Mouse (Mus musculus): ENCODE results near the gene Mypn. TPM values are rescaled to one million over a fixed set of nuclear protein-coding genes. Genes with fewer than 3 reads are reported as not detected.

The Mypn gene
- total and polyA plus RNA-seq, 2 experiments from 2014 or later = 0.22 to 0.74 TPM

GRCm38 (mm10) chr10:63098191-63098590 lies 105.6 kb downstream of the Mypn start:
- Histone ChIP-seq H3K9ac (replicated peaks; ENCODE audit: low read length, poor library complexity, severe bottlenecking) (no peak overlapping the region), H3K9me3 (ENCODE audit: low read length) (no peaks in the 10 kb centered on the region), H3K4me3 (ENCODE audit: low read depth, low read length) (no peak overlapping the region), H3K27me3 (ENCODE audit: insufficient read depth, low read length) (no peaks in the 10 kb centered on the region), H3K4me1 (ENCODE audit: insufficient read depth, low read length) (0 out of 2 replicates have a peak, but pooled peaks cover 2% of the 10 kb centered on the region), H3K36me3 (ENCODE audit: insufficient read depth, low read length) (no peaks in the 10 kb centered on the region), H3K27ac (ENCODE audit: low read depth, low read length) (no peak overlapping the region), H3K4me2 (ENCODE audit: low read depth, low read length, poor library complexity, severe bottlenecking) (no peak overlapping the region)
- 59% methylated on average over 12 of the region's 12 CpGs for WGBS
- ATAC-seq (ENCODE audit: low FRiP score) (no peak), DNase-seq (ENCODE audit: low spot score) (no peak)
- TF ChIP-seq CTCF (IDR thresholded peaks at IDR 0.05) = no peak

DNA sequence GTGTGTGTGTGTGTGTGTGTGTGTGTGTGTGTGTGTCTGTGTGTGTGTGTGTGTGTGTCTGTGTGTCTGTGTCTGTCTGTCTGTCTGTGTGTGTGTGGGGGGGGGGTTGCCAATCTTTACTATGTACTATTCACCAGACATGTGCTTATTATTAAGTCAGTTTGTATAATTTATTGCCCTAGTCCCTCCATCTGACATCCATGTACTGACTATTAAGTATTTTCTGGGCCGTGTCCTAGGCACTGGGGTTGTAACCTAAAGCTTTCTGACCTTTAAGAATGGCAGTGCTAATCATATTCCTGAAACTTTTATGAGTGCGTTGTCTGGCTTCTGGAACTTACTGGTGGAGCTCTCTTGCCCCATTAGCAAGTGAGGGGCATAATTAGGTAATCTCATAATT lies 107.0 kb downstream of the Mypn start:
- ATAC-seq (ENCODE audit: low FRiP score) (no peak), DNase-seq (ENCODE audit: low spot score) (no peak)
- no peak overlapping the region for H3K4me3 ChIP-seq (ENCODE audit: low read depth, low read length)
- no peak for TF ChIP-seq CTCF (IDR thresholded peaks at IDR 0.05)
- no peak overlapping the region for H3K9ac ChIP-seq (replicated peaks; ENCODE audit: low read length, poor library complexity, severe bottlenecking)
- H3K27me3 ChIP-seq (ENCODE audit: insufficient read depth, low read length) = no peaks in the 10 kb centered on the region
- H3K9me3 ChIP-seq (ENCODE audit: low read length) = no peaks in the 10 kb centered on the region
- H3K4me1 ChIP-seq (ENCODE audit: insufficient read depth, low read length) = 0 out of 2 replicates have a peak, but pooled peaks cover 2% of the 10 kb centered on the region
- H3K27ac ChIP-seq (ENCODE audit: low read depth, low read length) = no peak overlapping the region
- H3K36me3 ChIP-seq (ENCODE audit: insufficient read depth, low read length) = no peaks in the 10 kb centered on the region
- H3K4me2 ChIP-seq (ENCODE audit: low read depth, low read length, poor library complexity, severe bottlenecking) = no peak overlapping the region
- whole genome bisulfite sequencing = 86% methylated on average over 2 of the region's 2 CpGs

GRCm38 (mm10) chr10:63092616-63093550 lies 110.9 kb downstream of the Mypn start:
- no peaks in the 10 kb centered on the region for H3K9me3 ChIP-seq (ENCODE audit: low read length)
- no peak overlapping the region for H3K4me3 ChIP-seq (ENCODE audit: low read depth, low read length)
- no peaks in the 10 kb centered on the region for H3K27me3 ChIP-seq (ENCODE audit: insufficient read depth, low read length)
- H3K4me1 ChIP-seq (ENCODE audit: insufficient read depth, low read length) = 0 out of 2 replicates have a peak, but pooled peaks cover 4% of the 10 kb centered on the region
- H3K4me2 ChIP-seq (ENCODE audit: low read depth, low read length, poor library complexity, severe bottlenecking) = no peak overlapping the region
- no peak for DNase-seq (ENCODE audit: low spot score)
- H3K9ac ChIP-seq (replicated peaks; ENCODE audit: low read length, poor library complexity, severe bottlenecking) = no peak overlapping the region
- H3K36me3 ChIP-seq (ENCODE audit: insufficient read depth, low read length) = no peaks in the 10 kb centered on the region
- H3K27ac ChIP-seq (ENCODE audit: low read depth, low read length) = no peak overlapping the region
- WGBS = 66% methylated on average over 10 of the region's 10 CpGs
- no peak for TF ChIP-seq CTCF (IDR thresholded peaks at IDR 0.05)
- no peak for ATAC-seq (ENCODE audit: low FRiP score)

GRCm38 (mm10) chr10:63091915-63092314 lies 111.8 kb downstream of the Mypn start:
- H3K27ac ChIP-seq (ENCODE audit: low read depth, low read length) = no peak overlapping the region
- ATAC-seq (ENCODE audit: low FRiP score) (no peak), DNase-seq (ENCODE audit: low spot score) (no peak)
- 0 out of 2 replicates have a peak, but pooled peaks cover 4% of the 10 kb centered on the region for H3K4me1 ChIP-seq (ENCODE audit: insufficient read depth, low read length)
- no peak overlapping the region for H3K4me3 ChIP-seq (ENCODE audit: low read depth, low read length)
- no peak for TF ChIP-seq CTCF (IDR thresholded peaks at IDR 0.05)
- no peaks in the 10 kb centered on the region for H3K27me3 ChIP-seq (ENCODE audit: insufficient read depth, low read length)
- no peak overlapping the region for H3K9ac ChIP-seq (replicated peaks; ENCODE audit: low read length, poor library complexity, severe bottlenecking)
- H3K4me2 ChIP-seq (ENCODE audit: low read depth, low read length, poor library complexity, severe bottlenecking) = no peak overlapping the region
- H3K9me3 ChIP-seq (ENCODE audit: low read length) = no peaks in the 10 kb centered on the region
- no peaks in the 10 kb centered on the region for H3K36me3 ChIP-seq (ENCODE audit: insufficient read depth, low read length)
- 81% methylated on average over 7 of the region's 7 CpGs for WGBS

DNA sequence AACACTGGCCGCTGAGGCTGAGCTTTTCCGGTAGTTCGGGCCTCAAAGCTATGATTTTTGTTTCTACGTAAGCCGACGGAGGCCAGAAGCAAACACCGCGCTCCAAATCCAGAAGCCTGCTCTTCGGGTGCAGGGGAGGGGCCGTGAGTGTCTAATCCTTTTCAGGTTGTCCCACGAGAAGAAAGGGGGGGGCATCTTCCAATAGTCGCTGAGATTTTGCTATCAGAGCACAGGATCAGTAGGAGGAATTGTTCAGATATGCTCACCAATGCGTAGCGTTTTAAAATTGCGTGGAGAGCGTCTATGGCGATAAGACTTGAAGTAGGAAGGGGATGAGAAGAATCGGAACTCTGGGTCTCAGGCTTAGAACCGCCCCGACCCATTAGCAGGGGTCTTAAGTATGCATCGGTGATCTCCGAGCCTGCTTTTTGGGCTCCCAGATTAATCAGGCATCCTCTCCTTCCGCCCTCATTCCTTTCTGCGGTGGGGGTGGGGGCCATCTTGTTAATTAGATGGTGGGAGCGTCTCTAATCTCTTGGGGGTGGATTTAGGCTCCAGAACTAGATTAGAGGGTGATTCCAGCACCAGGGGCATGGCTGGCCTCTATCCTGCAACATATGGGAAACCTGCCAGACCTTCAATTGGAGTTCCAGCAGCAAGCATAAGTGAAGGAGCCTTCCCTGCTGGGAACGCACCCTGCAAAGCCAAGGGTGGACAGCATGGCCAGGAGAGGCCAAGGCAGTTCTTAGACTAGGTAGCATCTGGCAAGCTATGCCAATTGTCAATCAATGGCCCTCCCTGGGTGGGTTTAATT lies 113.8 kb downstream of the Mypn start:
- 0 out of 2 replicates have a peak, but pooled peaks cover 4% of the 10 kb centered on the region for H3K4me1 ChIP-seq (ENCODE audit: insufficient read depth, low read length)
- no peak for TF ChIP-seq CTCF (IDR thresholded peaks at IDR 0.05)
- no peaks in the 10 kb centered on the region for H3K9me3 ChIP-seq (ENCODE audit: low read length)
- H3K27me3 ChIP-seq (ENCODE audit: insufficient read depth, low read length) = no peaks in the 10 kb centered on the region
- H3K4me2 ChIP-seq (ENCODE audit: low read depth, low read length, poor library complexity, severe bottlenecking) = peak overlapping the region; percentile 50
- peak; percentile 58 for DNase-seq (ENCODE audit: low spot score)
- ATAC-seq (ENCODE audit: low FRiP score) = no peak; the same call in 1 of the 2 replicates
- no peaks in the 10 kb centered on the region for H3K36me3 ChIP-seq (ENCODE audit: insufficient read depth, low read length)
- 3% methylated on average over 26 of the region's 26 CpGs for WGBS
- no peak overlapping the region for H3K27ac ChIP-seq (ENCODE audit: low read depth, low read length)
- H3K4me3 ChIP-seq (ENCODE audit: low read depth, low read length) = peak overlapping the region; percentile 25
- H3K9ac ChIP-seq (replicated peaks; ENCODE audit: low read length, poor library complexity, severe bottlenecking) = peak overlapping the region; percentile 29; the same call in 1 of the 2 replicates
